Mouse (Mus musculus) small intestine, adult 2 months (tissue): ENCODE data around the gene Irak2. TPM values are rescaled to one million over a fixed set of nuclear protein-coding genes. Genes with fewer than 3 reads are reported as not detected.

Experiments used
- H3K27ac ChIP-seq: fragments of 200-500 bp; 2 replicates; pipeline ENCODE4 v1.5.1; 2012; ENCODE audit warnings: low read depth, low read length, control low read depth, inconsistent platforms; ENCODE audit not compliant: insufficient read depth
- H3K27me3 ChIP-seq: fragments of 200-500 bp; 2 replicates; pipeline ENCODE4 v1.6.1; 2012; ENCODE audit warnings: mild to moderate bottlenecking, moderate library complexity, low read length, inconsistent platforms; ENCODE audit not compliant: control insufficient read depth, insufficient read depth
- H3K36me3 ChIP-seq: fragments of 200-500 bp; 2 replicates; pipeline ENCODE4 v1.6.1; 2012; ENCODE audit warnings: mild to moderate bottlenecking, low read length, control low read depth, inconsistent platforms; ENCODE audit not compliant: control insufficient read depth, insufficient read depth
- H3K4me1 ChIP-seq: fragments of 200-500 bp; 2 replicates; pipeline ENCODE4 v1.6.1; 2012; ENCODE audit warnings: low read length, inconsistent platforms, mixed read lengths; ENCODE audit not compliant: control insufficient read depth, insufficient read depth, insufficient read length
- H3K4me3 ChIP-seq: fragments of 200-500 bp; 2 replicates; pipeline ENCODE4 v1.5.1; 2012; ENCODE audit warnings: low read depth, mild to moderate bottlenecking, control low read depth, inconsistent platforms, low read length, moderate library complexity
- CTCF ChIP-seq: fragments of 200-500 bp; IDR thresholded peaks from 2 replicates; pipeline ENCODE4 v1.5.1; 2012; ENCODE audit warnings: low read depth, mild to moderate bottlenecking, control low read depth, inconsistent platforms, low read length, moderate library complexity, mixed read lengths; ENCODE audit not compliant: insufficient replicate concordance, insufficient read length; ENCODE audit errors: extremely low read depth
- POLR2A ChIP-seq: fragments of 200-500 bp; IDR thresholded peaks from 2 replicates; pipeline ENCODE4 v1.6.1; 2012; ENCODE audit warnings: low read depth, mild to moderate bottlenecking, control low read depth, inconsistent platforms, low read length, moderate library complexity
- WGBS: fragments of 180-500 bp; shearing (Covaris S2); methylation state at CpG from one replicate; pipeline ENCODE4 v1.1.7; 2018; 5-methylcytosine and 5-hydroxymethylcytosine counted together
- polyA plus RNA-seq: library from polyadenylated mRNA; depleted of rRNA; stranded (reverse); fragments of >200 nt; gene quantifications from 2 replicates; pipeline ENCODE4 v1.2.3, GENCODE M21; 2012

Irak2 gene
- polyA plus RNA-seq, 1 experiment: 97.6 TPM

GRCm38 (mm10) chr6:113615489-113615888, 22.8 kb upstream of the Irak2 start:
- TF ChIP-seq CTCF (no peak), POLR2A (no peak)
- 95% methylated on average over 4 of the region's 4 CpGs for WGBS
- Histone ChIP-seq H3K27ac (no peak overlapping the region), H3K4me3 (no peak overlapping the region), H3K4me1 (peaks cover 2% of the 10 kb centered on the region; the same call in 1 of the 2 replicates), H3K27me3 (no peaks in the 10 kb centered on the region), H3K36me3 (peaks cover 22% of the 10 kb centered on the region)

DNA sequence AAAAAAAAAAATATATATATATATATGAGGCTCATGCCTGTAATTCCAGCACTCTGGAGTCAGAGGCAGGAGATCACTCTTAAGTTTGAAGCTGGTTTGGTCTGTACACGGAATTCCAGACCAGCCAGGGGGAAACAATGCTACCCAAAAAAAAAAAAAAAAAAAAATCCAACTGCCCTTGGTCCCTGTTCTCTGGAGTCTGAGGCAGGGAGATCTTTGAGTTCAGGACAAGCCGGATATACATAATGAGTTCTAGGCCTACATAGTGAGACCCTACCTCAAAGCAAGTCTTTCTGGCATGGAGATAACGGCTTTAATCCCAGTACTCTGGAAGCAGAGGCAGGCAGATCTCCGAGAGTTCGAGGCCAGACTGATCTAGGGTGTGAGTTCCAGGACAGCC, 14.9 kb upstream of the Irak2 start:
- H3K36me3 ChIP-seq: peaks cover 6% of the 10 kb centered on the region
- H3K27me3 ChIP-seq: no peaks in the 10 kb centered on the region
- peak overlapping the region; percentile 43; the same call in 1 of the 2 replicates for H3K4me3 ChIP-seq
- no peak for TF ChIP-seq POLR2A
- TF ChIP-seq CTCF: no peak
- 39% methylated on average over 5 of the region's 5 CpGs for WGBS
- peaks cover 8% of the 10 kb centered on the region; the same call in 1 of the 2 replicates for H3K4me1 ChIP-seq
- peak overlapping the region; percentile 24; the same call in 1 of the 2 replicates for H3K27ac ChIP-seq

DNA sequence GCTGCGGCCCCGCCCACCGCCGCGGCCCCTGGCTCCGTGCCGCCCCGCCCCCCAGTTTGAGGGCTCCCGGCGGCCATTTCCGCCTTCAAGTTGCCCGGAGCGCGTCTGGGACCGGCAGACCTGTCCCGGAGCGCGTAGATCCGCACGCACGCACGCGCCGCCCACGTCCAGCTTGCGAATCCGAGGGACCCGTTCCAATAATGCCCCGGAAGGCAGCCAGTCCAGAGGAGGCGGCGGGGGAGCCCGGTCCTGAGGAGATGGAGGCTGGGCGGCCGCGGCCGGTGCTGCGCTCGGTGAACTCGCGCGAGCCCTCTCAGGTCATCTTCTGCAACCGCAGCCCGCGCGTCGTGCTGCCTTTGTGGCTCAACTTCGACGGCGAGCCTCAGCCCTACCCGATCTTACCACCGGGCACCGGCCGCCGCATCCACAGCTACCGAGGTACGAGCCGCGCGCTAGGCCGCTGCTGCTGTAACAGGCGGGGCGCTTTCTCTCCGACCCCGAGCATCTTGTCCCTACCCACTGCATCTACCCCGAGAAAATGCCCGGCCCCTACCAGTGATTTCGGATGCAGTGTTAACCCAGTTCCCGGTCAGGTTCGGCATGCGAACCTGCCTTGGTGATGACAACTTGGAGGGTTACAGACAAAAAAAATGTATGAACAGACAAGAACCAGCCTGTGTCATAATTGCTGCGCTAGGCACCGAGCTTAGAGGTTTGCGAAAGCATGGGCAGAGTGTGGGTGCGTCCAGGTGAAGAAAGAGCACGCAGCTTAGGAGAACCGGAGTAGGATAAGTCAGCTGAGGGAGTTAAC, 14.1 kb upstream of the Irak2 start, which contains the start of gene Vhl:
Gene Vhl, plus strand, starts transcription at position 19 of the 811 bp plus-strand sequence.
- WGBS: under 1% methylated on average over 73 of the region's 76 CpGs
- Histone ChIP-seq H3K27me3 (no peaks in the 10 kb centered on the region), H3K27ac (peak within 1 kb of the TSS; percentile 54), H3K4me1 (peaks cover 8% of the 10 kb centered on the region; the same call in 1 of the 2 replicates), H3K4me3 (peak within 1 kb of the TSS; percentile 81), H3K36me3 (peaks cover 12% of the 10 kb centered on the region)
- TF ChIP-seq POLR2A (peak; percentile 73; the same call in 1 of the 2 replicates), CTCF (no peak)

DNA sequence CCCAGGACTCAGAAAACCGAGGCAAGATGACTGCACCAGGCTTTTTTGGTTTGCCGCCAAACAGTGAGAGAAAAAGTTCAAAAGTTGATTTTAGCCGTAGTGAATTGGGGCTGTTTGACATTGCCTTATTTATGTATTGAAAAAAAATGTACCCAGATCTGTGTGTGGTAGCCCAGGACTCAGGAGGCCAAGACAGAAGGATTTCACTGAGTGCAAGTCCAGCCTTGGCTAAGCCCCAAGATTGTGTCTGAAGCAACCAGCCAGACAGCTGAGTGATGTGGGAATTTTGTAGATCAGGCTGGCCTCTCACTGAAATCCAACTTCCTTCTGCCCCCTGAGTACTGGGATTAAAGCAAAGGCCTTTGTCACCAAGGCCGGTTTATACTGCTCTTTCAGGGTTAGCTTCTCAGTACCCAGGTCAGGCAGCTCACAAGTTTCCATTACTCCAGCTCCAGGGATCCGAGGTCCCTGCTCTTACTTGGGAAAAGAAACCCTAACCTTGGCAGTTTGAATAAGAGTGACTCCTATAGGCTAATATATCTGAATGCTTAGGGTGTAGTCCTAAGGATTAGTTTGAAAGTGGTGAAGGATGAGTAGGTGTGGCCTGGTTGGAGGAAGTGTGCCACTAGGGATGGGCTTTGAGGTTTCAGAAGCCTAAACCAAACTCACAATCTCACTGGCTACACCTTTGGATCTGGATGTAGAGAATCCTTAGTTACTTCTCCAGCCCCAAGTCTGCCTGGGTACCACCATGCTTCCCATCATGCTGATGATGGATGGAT, 13.1 kb upstream of the Irak2 start:
- peak overlapping the region; percentile 81 for H3K4me3 ChIP-seq
- peaks cover 22% of the 10 kb centered on the region for H3K36me3 ChIP-seq
- no peak overlapping the region for H3K27ac ChIP-seq
- no peaks in the 10 kb centered on the region for H3K27me3 ChIP-seq
- WGBS: 29% methylated on average over 5 of the region's 5 CpGs
- no peak for TF ChIP-seq CTCF
- no peak for TF ChIP-seq POLR2A
- H3K4me1 ChIP-seq: peaks cover 8% of the 10 kb centered on the region; the same call in 1 of the 2 replicates

DNA sequence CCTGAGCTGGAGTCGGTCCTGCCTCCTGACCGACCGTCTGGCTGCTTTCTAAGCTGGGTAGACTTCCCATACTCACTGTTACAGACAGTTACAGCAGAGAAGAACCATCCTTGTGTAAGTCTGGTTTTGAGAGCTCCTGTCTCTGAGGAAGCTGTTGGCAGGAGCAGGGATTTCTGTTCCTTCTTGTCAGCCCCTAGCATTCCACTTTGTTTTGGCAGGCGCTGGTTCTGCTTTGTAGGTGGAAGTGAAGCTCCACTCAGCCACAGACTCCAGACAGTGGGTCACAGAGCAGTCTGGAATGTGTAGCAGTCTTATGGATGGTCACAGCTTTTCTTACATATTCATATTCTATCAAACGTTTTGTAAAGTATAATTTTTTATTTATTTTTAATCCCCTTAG, 7.9 kb upstream of the Irak2 start:
- H3K27me3 ChIP-seq: no peaks in the 10 kb centered on the region
- H3K4me1 ChIP-seq: no peaks in the 10 kb centered on the region; the same call in 1 of the 2 replicates
- TF ChIP-seq CTCF (no peak), POLR2A (no peak)
- H3K27ac ChIP-seq: no peak overlapping the region
- peaks cover 44% of the 10 kb centered on the region for H3K36me3 ChIP-seq
- no peak overlapping the region for H3K4me3 ChIP-seq
- WGBS: 71% methylated on average over 5 of the region's 5 CpGs

- peaks cover 42% of the 10 kb centered on the region for H3K36me3 ChIP-seq
- no peaks in the 10 kb centered on the region; the same call in 1 of the 2 replicates for H3K4me1 ChIP-seq
- TF ChIP-seq CTCF: no peak
- no peak for TF ChIP-seq POLR2A
- H3K27ac ChIP-seq: no peak overlapping the region
- WGBS: 83% methylated on average over 4 of the region's 4 CpGs
- H3K27me3 ChIP-seq: no peaks in the 10 kb centered on the region
- no peak overlapping the region for H3K4me3 ChIP-seq
Measured at GRCm38 (mm10) chr6:113632863-113633262, 5.4 kb upstream of the Irak2 start.
